Mouse (Mus musculus) cerebellum, adult 2 months (tissue): ENCODE measurements around the gene Tcfl5.

ENCODE experiments used
- CTCF ChIP-seq: fragments of 200-500 bp; IDR thresholded peaks from 2 replicates; pipeline ENCODE4 v1.5.1; 2011; ENCODE audit warnings: low read depth, mild to moderate bottlenecking, control low read depth, low read length, moderate library complexity, borderline replicate concordance; ENCODE audit not compliant: insufficient read depth
- POLR2A ChIP-seq: fragments of 200-500 bp; IDR thresholded peaks from 2 replicates; pipeline ENCODE4 v1.6.1; 2011; ENCODE audit warnings: low read length, control low read depth, borderline replicate concordance; ENCODE audit not compliant: insufficient read depth

DNA sequence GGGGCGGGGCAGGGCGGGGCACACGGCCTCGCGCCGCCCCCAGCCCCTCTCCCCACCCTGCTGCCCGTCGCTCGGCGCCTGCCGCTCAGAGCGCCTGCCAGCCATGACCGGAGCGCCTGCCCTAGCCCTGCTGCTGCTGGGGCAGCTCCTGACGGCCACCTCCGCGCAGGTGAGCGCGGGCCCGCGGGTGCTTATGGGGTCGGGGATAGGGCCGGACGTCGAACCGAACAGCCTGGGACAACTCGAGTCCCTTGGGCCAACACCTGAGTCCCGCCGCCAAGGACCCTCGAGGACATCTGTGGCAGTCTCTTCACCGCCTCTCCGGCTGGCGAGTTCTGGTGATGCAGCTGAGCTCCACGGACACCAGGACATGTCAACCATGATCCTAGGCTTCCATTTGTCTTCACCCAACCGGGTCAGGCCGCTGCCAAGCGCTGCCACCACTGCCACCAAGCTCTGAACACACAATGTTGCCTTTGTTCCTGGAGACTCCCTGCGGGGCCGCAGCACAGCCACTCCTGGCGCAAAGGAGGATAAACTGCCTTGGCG, 44.3 kb downstream of the Tcfl5 start:
- TF ChIP-seq POLR2A = no peak
- no peak for TF ChIP-seq CTCF
